Mouse (Mus musculus) liver, postnatal 0 days (tissue): Measurements from ENCODE around the gene Rhov.

ENCODE experiments used
- CTCF ChIP-seq: sonication (generic); IDR thresholded peaks from 2 replicates; pipeline ENCODE4 v1.5.1; 2016; ENCODE audit warnings: antibody characterized with exemption, low read depth
- EP300 ChIP-seq: IDR thresholded peaks from 2 replicates; pipeline ENCODE4 v1.6.1; 2016; ENCODE audit warnings: antibody characterized with exemption, low read depth, mild to moderate bottlenecking

DNA sequence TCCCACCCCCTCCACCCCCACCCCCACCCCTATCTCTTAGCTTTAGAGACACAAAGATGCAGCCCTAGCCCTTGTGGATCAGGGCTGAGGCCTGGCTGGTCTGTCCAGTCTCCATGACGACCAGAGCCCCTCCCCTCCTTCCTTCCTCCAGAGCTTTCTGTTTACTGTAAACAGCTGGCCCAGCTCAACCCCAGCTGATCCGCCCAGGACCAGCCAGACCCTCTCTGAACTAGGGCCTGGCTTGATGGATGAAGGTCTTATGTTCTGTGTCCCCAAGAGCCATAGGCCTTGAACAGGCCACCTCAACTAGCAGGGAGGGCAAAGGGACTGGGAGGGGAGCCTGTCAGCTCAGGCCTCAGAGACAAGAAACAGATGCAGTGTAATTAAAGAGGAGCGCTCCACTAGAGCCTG, 33.7 kb upstream of the Rhov start:
- TF ChIP-seq CTCF, result no peak
- no peak for TF ChIP-seq EP300
